Mouse (Mus musculus): ENCODE measurements around the gene Fam110a.

Fam110a gene

DNA sequence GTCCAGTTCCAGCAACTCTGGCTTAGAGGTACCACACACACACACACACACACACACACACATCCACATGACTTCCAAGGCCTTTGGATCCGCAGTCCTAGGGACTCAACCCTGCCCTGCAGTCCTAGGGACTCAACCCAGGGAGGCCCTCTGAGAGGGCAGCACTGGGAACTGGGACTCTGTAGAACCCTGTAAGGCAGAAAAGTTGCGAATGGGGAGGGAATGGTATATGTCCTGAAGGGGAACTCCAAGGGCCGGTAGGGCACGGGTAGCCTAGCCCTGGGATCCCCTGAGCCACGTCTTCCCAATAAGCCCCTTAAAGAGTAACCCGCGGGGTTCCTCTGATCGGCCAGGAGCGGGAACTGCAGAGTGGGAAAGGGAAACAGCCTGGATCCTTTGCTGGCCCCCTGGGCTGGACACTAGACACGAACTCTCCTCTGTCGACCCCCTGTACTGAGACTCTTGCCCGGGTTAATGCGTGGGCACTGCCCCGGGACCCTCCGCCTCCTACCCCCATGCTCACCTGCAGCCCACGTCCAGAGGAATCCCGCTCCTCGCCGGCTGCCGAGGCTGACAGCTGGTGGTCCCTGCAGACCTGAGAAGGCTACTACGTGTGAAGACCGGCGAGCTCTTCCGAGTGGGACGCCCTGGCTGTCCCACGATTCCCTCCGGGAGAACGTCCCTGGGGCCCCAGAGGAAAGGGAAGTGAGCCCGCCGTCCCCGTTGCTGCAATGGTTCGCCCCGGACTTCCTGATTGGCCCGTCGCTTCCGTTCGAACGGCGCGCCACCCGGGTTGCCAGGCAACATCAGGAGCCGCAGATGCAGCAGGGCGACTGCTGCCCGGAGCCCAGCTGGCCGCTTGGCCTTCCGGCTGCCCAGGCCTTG, at the start of gene Fam110a:
Gene Fam110a, minus strand, starts transcription at position 750 of the 885 bp plus-strand sequence.
- DNase-seq (ENCODE audit: low read depth) = no peak

DNA sequence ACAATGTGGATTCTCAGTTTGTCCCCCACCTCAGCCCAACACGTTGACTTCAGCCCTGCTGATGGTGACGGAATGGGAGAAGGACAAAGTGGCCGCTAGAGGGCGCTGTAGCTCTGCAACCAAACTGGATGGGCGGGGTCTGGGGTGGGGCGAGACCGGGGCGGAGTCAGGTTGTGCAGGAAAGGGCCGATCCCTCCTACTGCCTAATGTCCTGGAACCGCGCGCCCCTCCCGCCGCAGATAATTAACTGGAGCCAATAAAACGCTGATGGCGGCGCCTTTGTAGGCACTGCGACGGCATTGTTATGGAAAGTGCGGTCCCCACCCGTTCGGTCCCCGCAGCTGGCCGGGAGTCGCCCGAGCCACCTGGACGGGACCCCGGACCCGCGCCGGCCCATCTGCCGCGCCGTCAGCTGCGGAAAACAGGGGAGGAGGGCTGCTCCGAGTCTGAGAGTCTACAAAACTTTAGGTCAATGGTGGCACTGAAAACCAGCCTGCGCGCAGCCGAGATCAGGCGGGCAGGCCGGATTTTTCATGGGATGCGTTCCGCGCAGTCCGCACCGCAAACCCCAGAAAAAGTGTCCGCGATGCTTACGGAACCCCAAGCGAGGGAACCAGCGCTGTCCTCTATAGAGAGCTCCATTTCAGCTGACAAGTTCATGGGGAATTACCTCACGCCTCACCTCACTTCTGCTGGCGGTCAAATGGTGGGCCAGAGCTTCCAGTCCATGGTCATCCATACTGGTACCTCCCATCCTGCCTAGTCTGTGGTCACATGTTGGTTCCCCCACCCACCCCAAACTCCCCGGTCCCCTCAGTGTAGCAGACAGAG, 49.4 kb upstream of the Fam110a start:
- peak; percentile 88 for DNase-seq (ENCODE audit: low read depth)

DNA sequence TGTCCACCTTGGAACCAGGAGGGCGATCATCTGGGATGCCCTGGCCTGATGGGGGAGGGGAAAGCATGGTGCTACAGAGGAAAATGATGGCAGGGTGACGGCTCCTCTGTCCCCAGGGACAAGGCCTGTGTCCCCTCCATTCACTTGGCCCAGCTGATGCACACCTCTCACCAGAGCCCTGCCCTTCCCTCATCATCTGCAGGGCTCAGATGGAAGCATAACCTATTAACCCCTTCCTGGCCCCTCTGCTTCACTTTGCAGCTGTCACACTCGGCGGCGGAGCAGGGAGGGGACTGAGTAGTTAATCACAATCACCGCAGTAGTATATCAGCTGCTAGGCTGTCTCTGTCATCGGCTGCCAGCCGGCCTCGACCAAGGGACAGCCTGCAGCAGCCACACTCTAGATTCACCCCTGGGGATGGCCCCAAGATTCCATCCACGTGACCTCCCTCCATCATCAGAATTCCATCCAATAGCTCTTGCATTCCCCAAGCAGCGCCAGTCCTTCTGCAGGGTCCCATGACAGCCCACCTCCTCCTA, 44.9 kb upstream of the Fam110a start:
- no peak for DNase-seq (ENCODE audit: low read depth)

DNA sequence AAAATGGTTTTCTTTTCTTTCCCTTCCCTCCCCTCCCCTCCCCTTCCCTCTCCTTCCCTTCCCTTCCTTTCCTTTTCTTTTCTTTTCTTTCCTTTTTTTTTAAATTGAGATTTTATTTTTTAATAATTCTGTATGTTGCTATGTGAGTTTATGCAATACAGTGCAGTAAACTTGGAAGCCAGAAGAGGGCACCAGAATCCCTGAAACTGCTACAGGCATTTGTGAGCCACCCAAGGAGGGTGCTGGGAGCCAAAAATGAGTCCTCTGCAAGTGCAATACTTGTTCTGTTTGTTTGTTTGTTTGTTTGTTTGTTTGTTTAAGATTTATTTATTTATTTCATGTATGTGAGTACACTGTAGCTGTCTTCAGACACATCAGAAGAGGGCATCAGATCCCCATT, 42.0 kb upstream of the Fam110a start:
- no peak for DNase-seq (ENCODE audit: low read depth)

DNA sequence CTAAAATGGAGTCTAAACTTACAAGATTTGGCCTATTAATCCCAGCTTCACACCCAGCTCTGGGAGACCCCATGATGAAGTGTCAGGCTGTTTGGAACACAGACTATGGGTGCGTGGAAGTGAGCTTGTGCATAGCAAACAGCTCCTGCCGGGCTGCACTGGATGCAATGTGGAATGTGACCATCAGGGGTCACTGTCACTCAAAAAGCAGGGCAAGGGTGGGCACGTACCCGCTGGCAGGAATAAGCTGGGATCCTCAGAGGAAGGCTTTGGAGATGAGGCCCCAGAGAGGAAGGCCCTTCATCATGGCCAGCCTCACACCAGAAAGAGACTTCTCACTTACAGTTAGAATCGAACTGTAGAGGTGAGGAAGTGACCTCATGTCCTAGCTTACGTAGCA, 40.2 kb upstream of the Fam110a start:
- DNase-seq (ENCODE audit: low read depth) = no peak

DNA sequence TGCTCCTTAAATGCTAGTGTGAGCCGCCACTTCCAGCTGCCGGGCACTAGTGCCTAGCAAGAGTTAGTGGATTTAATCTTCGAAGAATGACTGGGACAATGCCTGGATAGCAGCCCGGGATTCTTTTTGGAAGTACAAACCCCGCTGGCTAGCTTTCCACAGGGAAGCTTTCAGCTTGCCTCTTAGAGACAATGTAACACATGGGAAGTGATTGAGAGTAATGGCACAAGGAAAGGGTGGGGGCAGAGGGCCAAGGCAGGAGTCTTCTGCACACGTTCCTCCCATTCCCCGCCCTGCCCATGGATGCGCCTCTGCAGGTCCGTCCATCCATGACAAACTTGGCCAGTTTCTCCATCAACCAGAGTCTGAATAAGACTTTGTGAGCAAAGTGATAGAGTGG, 36.6 kb upstream of the Fam110a start:
- DNase-seq (ENCODE audit: low read depth) = no peak

DNA sequence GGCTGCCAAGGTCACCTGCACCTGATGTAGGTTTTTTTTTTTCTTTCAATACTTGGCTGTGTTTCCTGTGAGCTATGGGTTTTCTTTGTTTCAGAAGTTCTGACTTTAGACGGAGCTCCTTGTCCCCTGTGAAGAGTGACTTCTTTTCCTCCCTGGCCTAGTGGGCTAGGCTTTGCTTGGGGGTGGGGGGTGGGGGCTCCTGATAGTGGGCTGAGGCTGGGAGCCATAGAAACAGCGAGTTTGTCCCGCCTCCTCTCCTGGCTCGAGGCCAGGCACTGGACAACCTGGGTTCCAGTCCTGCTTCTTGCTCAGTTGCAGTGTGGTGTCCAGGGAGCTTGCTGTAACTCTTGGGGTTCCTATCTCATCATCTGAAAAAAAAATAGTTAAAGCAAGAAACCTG, 36.0 kb upstream of the Fam110a start:
- no peak for DNase-seq (ENCODE audit: low read depth)

DNA sequence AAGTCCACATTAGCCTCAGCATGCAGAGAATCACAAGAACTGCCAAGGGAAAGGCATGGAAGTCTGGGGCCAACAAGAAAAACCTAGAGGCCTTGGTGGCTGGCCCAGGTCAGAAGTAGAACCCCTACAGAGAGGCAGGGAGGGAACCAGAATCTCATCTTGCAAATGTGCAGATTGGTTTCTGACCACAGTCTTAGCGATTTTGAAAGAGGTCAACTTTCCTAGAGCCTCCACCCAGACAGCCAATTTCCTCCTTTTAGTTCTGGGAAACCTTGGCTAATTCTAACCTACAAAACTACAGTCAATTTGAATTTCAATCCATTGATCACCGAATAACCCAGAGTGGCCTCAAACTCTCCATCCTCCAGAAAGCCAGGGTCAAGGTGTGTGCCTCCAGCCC, 32.7 kb upstream of the Fam110a start:
- no peak for DNase-seq (ENCODE audit: low read depth)

DNA sequence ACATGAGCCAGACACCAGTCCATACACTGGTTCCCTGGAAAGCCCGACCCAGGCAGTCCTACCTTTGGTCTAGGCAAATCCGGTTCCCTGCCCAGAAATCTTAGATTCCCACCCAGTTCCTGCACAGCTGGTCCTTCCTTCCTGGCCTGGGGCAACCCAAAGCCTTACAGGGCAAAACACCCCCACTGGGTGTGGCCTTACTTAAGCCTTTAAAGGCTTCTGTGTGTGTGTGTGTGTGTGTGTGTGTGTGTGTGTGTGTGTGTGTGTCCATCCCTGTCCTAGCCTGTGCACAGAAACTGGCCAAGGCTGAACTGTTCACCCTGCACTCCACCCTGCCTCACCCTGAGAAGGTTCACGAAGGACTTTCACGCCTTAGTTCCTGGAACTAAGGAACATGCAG, 32.2 kb upstream of the Fam110a start:
- no peak for DNase-seq (ENCODE audit: low read depth)

DNA sequence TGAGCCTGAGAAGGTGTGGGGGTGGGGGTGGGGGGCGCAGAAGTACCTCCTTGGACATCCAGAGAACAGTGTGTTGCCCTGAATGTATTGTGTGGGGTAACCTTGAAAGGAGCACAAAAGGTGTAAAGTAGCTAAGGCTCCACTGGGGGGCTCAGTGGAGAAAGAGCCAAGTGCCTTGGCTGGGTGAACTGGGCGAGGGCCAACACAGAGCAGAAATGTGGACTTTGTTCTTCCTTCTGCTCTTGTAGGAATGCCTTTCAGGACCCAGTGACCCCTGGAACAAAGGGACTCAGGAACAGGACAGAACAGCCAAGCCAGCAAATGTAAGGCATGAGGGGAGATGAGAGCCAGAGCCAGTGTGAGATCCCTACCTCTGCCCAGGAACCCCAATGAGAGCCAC, 31.7 kb upstream of the Fam110a start:
- no peak for DNase-seq (ENCODE audit: low read depth)

DNA sequence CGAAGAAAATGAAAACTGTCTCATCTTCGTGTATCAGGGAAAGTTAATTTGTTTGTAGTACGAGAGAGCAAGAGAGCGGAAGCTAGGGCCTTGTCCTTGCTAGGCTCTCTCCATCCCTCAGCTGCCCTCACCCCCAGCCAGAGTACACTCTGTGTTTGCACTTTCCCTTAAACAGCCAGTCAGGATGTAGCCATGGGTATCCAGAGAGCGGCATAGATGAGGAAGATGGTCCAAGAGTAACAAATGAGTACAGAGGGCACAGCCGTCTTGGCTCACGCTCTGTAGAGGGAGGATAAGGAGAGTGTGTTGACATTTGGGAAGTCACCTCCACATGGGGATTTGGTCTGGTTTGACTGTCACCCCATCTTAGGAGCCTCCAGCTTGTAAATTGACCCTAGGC, 30.6 kb upstream of the Fam110a start:
- no peak for DNase-seq (ENCODE audit: low read depth)

DNA sequence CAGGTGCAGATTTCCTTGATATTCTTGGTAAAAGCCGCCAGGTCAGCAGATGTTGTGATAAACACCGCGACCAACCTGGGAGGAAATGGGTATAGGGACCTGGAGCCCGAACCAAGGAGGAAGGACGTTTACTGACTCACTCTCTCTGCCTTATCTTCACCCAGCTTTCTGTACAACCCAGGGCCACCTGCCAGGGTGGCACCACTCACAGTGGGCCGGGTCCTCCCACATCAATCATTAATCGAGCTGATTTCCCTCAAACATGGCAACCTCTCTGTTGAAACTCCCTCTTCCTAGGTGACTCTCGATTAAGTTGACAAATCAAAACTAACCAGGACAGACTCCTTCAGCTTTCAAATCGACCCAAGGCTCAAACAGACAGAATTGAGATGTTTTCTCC, 30.2 kb upstream of the Fam110a start:
- DNase-seq (ENCODE audit: low read depth) = no peak

DNA sequence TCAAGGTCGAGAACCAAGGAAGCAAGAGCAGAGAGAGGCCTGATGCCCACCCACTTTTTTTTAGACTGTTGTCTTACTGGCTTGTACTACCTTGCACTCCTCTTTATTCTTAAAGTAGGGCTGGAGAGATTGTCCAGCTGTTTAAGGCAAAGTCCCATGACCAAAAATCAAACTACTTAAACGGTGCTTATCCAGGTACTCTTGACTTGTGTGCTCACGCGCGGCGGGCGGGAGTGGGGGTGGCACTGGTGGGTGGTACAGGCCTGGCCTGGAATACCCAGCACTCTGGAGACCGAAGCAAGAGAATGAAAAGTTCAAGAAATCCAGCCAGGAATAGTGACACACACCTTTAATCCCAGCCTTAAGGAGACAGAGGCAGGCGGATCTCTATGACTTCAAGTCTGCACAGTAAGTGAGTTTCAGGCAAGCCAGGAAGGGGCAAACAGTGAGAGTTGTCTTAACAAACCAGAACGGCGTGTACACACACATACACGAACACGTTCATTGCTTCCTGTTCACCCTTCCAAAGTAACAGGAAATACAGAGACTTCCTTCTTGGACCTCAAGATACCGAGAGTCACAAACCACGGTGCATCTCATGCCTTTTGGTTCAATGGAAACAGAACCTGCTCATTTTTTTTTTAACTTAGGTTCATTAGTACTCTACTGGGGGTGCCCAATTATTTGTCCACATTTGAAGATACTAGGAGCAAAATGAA, 29.2 kb upstream of the Fam110a start:
- no peak for DNase-seq (ENCODE audit: low read depth)

DNA sequence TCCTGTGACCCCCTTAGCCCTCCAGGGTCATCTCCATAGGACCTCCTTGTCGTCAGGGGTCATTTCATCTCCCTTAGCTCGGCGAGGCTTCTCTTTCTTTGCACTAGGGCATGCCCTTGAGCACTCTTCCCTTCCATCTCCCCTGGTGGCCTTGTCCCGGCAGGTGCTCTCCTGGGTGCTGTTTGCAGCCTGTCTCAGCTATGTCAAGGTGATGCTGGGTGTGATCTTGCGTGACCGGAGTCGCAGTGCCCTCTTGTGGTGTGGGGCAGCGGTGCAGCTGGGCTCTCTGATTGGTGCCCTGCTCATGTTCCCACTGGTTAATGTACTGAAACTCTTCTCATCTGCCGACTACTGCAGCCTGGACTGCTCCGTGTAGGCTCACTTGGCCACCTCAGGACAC, 27.8 kb upstream of the Fam110a start:
- DNase-seq (ENCODE audit: low read depth) = no peak

DNA sequence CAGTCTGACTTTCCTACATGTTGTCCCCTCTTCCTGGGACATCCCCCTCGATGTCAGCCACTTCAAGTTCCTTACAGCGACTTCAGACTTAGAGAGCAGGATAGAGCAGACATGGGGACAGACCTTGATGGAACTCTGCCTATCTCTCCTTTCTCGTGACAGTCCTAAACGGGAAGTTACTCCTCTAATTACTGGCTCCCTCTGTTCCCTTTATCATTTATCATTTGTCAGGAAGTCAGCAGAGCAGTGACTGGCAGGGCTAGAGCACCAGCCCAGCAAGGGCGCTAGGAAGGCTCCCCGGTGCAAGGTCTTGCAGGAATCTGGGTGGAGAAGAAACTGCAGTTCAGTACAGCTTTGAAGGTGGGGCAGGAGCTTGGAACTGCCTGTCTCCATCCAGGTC, 22.5 kb upstream of the Fam110a start:
- DNase-seq (ENCODE audit: low read depth) = no peak

DNA sequence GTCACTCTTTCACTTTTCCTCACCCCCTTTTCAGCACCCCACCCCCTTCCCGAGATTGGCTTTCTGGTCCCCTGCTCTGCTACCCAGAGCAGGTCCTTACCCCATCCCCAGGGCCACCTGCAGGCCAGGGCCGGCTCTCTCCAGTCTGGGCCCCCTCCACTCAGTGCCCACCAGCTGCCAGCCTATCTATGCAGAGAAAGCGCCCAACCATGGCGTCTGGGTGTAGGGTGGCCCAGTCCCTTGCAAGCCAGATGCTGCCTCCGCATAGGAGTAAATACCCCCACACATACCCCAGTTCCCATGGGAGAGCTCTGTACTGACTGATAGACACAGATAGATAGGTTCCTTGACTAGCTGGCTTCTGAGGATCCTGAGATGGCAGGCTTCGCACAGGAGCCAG, 20.7 kb upstream of the Fam110a start:
- DNase-seq (ENCODE audit: low read depth) = no peak

DNA sequence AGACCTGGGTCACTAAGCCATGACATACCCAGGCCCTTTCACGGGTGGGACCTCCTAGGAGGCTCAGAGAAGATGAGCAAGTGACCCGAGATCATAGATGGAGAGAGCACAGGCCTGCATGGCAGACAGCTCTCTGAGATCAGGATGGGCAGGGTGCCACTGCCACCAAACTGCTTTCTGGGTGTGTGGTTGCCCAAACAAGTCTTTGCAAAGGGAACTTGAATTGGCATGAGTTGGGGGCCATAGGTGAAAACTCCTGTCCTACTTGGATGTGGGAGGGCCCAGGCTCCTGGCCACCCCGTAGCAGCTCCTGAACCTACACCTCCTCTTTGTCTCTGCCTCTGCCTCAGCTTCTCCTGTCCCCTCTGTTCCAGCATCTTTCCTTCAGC, 20.3 kb upstream of the Fam110a start:
- no peak for DNase-seq (ENCODE audit: low read depth)

DNA sequence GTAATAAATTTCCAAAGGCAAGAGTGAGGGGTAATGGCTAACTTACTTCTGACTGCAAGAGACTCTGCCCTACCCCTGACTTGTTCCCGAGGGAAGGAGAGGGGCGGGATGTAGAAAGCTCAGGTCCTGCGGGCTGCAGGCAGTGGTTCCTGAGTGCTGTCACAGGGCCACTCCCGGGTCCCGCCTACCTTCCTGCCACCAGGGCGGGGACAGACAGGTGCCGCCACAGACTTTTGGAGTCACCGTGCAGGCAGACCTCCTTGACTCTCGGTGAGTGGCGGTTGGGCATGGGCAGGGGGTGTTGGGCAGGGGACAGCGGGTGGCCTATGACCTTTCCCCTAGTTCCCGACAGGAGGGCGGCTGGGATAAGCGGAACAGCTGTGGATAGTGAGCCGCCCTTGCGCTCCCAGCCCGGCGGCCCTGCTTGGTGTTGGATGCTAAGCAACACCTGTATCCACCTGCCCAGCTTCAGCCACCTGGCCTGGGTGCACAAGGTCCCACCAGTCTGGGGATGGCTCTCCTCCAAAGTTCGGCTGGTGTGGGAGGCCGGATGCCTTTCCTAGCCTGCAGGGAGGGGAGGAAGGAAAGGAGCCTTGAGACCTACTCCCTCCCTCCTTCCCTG, 19.8 kb upstream of the Fam110a start:
- no peak for DNase-seq (ENCODE audit: low read depth)

DNA sequence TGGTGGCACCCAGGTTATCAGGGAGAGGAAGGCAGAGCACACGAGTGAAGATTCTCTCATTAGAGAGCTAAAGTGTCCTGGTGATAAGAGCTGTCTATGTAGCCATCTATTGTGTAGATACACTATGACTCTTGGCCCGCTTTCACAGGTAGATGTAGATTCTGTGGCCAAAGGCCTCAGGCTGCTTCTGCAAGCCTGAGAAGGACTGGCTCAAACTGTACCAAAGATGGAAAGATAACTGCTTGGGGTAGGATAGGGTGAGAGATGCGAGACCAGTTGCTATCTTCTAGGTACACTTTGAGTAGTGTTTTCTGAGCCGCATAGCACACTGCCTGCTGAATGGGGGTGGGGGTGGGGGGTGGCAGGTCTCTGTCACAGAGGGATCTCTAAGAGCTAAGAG, 18.9 kb upstream of the Fam110a start:
- no peak for DNase-seq (ENCODE audit: low read depth)

DNA sequence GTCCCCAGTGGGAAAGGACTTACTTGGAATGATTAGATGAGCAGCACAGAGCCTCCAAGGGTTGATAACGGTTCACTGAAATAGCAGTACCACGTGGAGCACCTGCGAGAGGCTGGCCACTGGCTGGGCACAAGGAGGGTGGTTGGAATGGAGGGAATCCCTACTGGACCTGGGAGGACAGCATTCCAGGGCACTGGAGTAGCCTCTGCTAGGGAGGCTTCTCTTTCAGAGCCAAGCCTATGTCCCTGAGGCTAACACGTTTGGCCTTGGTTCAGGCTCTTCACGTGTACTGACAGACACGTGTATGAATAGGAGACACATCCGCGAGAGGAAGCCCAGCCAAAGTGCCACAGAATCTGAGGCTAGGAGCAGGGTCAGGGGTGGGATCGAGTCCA, 18.5 kb upstream of the Fam110a start:
- DNase-seq (ENCODE audit: low read depth) = no peak

DNA sequence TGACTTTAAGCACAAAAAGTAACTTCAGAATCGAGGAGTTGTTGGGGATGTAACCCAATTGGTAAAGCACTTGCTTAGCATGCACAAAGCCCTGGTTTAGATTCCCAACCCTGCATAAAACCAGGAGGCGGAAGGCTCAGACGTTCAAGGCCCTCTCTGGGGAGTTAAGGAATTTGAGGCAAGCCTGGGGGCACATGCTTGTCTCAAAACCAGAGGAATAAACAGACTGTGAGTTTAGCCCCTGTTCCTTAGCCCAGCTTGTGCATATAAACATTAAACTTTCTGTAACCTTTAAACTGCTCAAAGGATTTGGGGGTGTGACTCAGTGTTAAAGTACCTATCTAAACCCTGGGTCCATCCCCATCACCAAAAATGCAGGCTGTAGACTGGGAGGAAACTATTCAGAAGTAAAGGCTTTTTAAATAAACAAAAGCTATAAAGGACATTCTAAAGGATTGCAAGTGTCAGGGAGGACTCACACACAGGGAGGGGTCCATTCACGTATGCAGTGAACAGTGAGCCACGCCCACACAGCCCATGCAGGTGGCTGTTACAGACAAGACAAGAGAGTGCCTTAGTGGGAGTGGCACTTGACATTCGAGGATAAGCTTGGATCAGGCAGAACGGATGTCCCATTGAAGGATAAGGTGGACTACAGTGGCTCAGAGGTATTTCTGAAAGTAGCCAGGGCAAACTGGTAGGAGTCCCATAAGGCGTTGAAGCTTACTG, 17.9 kb upstream of the Fam110a start:
- DNase-seq (ENCODE audit: low read depth) = peak; percentile 80
